Mouse (Mus musculus) urinary bladder, adult 18-20 months (tissue): Measurements from ENCODE around the gene Rad23a.

Experiments
- DNase-seq, 2 experiments: peaks; one replicate each; pipeline ENCODE4 v3.0.0; 2022; ENCODE audit warnings: low spot score in 2 of 2, mixed read lengths in 2 of 2

Gene Rad23a

DNA sequence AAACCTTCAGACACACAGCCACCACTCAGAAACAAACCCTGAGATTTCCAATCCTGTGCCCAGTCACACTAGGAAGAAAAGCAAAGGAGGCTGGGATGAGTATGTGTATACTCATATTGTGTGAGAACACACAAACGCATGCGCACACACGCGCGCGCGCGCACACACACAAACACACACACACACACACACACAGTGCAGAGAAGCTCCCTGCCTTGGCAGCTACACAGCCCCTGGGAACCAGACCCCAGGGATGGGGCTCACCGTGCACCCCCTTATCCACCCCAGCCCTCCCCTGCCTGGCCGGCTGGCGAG is 26.3 kb downstream of the Rad23a start:
- DNase-seq, result no peak

- no peak for DNase-seq
Measured at GRCm38 (mm10) chr8:84813830-84814229, 26.6 kb downstream of the Rad23a start.

DNA sequence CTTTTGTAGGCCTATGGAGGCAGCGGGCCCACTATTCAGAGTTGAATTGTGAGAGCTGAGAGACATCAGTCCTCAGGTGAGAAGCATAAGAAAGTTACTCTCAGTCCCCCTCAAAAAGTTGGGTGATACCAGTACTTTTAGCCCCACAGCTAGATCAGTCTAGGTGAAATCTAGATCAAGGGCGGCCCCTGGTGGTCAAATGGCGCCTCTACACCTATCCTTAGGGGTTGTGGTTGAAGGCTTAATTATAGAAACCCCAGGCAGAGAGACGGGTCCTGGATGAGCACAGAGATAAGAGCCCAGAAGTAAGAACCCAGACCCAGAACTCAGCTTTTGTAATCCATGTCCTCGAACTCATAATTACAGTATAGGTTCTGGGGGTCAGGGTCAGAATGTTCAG is 27.4 kb downstream of the Rad23a start:
- peak; percentile 62 to 68 for DNase-seq

GRCm38 (mm10) chr8:84811303-84811702 is 29.2 kb downstream of the Rad23a start:
- DNase-seq, result no peak

- peak; percentile 86 to 92 for DNase-seq
Measured at GRCm38 (mm10) chr8:84810896-84811295, 29.6 kb downstream of the Rad23a start.

- no peak for DNase-seq
Measured at GRCm38 (mm10) chr8:84809941-84810280, 30.6 kb downstream of the Rad23a start.

- DNase-seq, result no peak
Measured at GRCm38 (mm10) chr8:84809109-84809940, 31.1 kb downstream of the Rad23a start.

DNA sequence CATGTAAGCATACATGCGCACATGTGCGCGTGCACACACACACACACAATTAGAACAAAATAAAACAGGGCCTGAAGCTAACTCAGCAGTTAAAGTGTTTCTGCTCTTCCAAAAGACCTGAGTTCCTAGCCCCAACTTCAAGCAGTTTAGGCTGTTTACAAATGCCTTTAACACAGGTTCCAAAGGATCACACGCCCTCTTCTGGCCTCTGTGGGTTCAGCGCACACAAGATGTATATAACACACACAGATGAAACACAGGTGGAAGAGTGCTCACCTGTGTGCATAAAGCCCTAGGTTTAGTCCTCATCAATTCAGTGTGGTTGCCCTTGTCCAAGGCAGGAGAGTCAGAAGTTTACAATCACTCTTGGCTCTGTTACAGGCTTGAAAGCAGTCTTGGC is 34.4 kb downstream of the Rad23a start:
- no peak for DNase-seq

- DNase-seq, result peak; percentile 63 to 65
Measured at GRCm38 (mm10) chr8:84799999-84800831, 40.2 kb downstream of the Rad23a start, which contains the start of gene Nfix. Gene Nfix (minus strand): TSS chr8:84800344.

DNA sequence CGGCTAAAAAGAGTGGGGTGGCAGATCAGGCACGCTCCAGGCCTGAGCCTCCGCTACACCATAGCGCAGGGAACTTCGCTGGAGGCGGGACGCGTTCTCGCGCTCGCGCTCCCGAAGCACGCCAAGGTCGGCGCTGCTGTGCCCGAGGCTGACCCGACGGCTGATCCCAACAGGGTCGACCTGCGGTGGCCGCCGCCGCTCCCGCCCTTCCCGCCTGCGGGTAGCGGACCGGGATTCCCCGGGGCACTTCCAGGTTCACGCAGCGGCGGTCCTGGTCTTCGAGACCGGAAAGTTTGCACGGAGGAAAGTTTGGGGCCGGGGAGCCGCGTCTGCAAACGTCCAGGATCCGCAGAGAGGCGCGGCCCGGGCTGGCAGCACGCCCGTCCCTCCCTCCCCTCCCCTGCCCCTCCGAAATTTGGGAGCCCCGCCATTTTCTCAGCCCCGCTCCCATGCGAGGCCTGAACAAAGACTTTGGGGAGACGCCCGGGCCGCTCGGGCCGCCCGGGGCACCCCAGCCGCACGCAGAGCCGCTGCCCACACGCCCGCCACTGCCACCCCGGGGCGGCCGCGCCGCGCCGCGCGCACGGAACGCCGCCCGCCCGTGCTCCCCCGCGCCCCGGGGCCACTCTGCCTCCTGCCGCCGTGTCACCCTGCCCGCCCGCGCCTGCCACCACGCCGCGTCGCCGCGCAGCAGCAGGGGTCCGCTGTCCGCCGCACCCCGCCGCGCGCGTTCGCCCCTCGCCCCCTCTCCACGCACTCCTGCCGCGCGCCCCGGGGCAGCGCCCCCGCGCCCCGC is 41.1 kb downstream of the Rad23a start:
- DNase-seq, result peak in 1 of 2 experiments; percentile 62

- DNase-seq, result no peak
Measured at GRCm38 (mm10) chr8:84798446-84799135, 41.9 kb downstream of the Rad23a start.

DNA sequence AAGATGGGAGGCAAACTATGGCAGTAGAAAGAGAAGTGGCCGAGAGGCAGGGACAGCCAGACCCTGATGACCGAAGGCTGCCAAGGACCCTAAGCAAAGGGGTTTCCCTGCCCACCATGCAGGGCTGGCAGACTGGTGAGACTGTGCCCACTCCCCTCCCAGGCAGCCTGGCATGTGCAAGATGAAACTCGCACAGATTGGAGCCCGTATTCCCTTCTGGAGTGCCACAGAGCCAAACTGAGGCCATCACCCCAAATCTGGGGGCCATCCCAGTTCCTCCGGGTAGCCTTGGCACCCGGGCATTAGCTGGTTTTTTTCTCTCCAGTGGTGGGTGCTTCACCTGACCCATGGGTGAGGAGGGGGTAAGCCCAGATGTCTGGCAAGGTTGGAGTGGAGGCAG is 42.5 kb downstream of the Rad23a start:
- DNase-seq, result no peak

- DNase-seq, result no peak
Measured at GRCm38 (mm10) chr8:84797256-84797797, 43.1 kb downstream of the Rad23a start.

DNA sequence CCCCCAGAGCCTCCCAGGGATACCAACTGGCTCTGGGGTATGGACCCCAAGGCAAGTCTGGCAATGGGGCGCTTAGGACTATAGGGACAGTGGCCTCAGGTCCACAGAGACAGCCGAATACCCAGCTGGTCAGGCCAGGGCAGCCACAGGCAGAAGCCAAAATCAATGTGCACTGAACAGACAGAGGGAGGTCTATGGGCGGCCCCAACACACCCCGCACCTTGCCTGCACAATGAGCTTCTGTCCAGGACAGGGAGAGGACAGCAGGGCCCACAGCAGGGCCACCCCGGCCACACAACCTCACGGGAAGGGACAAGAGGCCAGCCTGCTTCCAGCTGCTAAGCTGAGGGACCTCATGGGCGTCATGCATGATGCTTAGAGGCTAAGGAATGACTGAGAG is 46.0 kb downstream of the Rad23a start:
- DNase-seq, result no peak

GRCm38 (mm10) chr8:84793791-84794485 is 46.5 kb downstream of the Rad23a start:
- no peak for DNase-seq

DNA sequence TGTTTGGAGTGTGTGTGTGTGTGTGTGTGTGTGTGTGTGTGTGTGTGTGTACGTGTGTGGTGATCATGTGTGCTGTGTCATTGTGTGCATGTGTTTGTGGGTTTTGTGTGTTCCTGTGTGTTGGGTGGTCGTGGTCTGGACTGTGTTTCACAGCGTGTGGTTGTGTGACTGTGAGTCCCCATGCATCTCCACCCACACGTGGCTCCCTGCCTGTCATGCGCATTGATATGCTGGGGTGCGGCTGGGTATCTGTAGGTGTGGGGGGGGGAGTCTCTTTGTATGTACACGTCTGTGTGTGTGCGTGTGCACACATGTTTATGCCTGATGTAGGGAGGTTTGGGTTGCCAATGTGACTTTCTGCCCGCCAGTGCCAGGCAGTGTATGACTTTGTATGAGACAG is 47.3 kb downstream of the Rad23a start:
- DNase-seq, result no peak

- no peak for DNase-seq
Measured at GRCm38 (mm10) chr8:84792429-84792947, 48.0 kb downstream of the Rad23a start.

GRCm38 (mm10) chr8:84790537-84790936 is 49.9 kb downstream of the Rad23a start:
- no peak for DNase-seq

- DNase-seq, result no peak
Measured at GRCm38 (mm10) chr8:84789855-84790486, 50.5 kb downstream of the Rad23a start.

- DNase-seq, result no peak
Measured at GRCm38 (mm10) chr8:84789345-84789744, 51.1 kb downstream of the Rad23a start.
